Mouse (Mus musculus): ENCODE data around the gene Gm38392.

The Gm38392 gene

DNA sequence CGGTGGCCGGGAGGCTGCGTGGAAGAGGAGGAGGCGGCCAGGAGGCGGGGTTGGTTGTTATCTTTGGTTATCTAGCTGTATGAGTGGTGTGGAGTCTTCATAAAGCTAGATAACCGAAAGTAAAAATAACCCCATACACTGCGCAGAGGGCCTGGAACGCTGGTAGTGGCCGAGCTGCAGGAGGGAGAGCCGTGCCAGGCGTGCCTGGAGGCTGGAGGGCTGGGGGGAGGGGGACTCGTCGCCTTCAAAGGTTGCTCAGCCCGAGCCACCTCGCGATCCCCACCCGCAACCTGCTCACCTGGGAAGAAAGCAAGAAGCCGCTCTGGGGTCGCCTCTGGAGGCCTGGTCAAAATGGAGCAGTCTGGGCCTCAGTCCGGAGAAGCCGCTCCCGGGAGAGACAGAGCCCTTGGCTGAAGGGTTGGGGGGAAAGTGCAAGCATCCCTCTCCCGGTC is 71.4 kb downstream of the Gm38392 start:
- no peak for DNase-seq (ENCODE audit: low spot score)

DNA sequence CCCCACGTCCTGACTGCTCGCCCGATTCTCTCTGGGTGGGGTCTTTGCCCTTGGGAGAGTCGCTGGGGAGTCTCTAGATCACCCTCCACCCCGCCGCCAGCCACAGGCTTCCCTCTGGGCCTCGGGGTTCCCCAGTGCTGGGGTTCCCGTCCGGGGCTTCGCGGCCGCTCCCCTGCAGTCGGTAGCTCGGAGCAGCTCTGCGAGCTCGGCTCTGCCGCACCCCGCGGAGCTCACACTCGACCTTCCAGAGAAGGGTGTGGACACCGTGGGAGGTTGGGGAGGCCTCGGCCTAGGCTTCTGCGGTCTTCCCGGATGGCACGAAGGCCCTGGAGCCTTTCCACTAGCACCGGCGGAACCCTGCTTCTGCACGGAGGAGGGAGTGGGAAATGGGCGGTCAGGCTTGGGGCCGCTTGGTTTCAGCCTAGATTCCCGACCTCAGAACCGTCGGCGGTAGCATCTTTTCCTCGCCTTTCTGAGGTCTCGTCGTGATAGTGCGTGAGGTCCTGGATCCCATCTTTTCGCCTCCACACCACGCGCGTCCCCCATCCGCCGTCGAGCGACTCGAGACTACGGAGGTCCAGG is 71.9 kb downstream of the Gm38392 start:
- no peak for DNase-seq (ENCODE audit: low spot score)

DNA sequence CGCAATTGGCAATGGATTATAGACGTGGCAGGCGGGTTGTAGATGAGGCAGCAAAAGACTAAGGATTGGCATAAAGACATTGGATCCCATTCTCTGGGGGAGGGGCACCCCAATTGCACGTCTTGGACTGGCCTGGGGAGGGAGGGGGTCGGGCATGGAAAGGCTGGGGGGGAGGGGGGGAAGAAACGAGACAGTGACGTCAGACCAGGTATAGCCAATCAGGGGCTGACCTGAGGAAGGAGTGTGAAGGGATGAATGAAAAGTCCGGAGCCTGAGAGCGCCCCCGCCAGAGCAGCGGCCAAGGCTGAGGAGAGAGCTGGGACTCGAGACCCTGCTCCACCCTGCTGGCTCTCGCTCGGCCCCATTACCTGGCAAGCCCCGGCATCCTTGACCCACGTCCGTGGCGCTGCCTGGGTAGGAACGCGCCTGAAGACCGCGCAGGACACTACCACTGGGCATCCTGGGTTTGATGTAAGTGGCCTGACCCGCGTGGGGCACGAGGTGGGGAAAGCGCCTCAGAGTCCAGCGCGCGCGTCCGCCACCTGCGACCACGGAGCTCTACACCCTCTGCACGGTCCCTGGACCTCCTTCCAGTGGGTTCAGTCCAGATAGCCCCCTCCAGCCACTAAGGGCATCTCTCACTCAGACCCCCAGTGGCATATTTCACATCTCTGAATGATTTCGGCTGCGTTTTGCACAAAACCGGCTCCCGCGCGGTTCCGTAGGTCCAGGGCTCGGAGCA is 72.6 kb downstream of the Gm38392 start:
- DNase-seq (ENCODE audit: low spot score), result no peak

- DNase-seq (ENCODE audit: low spot score), result no peak
These were observed 74.0 kb downstream of the Gm38392 start for GRCm38 (mm10) chr3:88213019-88213418.

DNA sequence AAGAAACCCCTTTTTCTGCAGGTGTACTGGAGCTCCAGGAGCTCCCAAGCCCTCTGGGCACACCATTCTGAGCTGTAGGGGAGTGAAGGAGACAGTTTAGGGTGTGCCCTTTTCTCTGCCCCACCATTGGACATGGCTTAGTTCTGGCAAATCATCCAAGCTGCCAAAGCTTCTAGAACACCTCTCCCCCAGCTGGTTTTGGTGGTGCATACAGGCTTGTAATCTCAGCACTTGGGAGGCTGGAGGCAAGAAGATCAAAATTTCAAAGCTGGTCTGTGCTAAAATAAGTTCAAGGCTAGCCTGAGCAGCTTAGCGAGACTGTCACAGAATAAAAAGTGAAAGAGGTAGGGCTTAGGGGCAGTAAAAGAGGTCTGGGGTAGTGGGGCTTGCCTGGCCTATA is 74.7 kb downstream of the Gm38392 start:
- DNase-seq (ENCODE audit: low spot score), result no peak

DNA sequence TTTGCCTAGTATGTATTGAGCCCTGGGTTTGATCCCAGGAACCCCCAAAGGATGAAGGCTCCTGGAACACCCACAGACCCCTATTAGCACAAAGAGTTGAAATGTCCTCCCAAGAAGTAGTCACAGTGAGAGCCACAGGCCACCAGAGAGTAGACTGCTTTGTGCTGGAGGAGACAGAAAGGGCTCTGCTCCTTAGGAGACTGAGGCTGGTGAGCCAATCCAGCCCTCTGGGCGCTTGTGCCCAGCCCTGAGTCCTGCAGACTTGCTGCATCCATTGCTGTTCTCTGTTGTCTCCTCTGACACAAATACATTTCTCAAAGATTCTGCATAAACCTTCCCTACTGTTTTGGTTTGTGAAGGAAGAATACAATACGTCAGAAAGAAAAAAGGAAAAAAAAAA is 76.1 kb downstream of the Gm38392 start:
- DNase-seq (ENCODE audit: low spot score), result no peak

GRCm38 (mm10) chr3:88210121-88210520 is 76.9 kb downstream of the Gm38392 start:
- DNase-seq (ENCODE audit: low spot score), result no peak

- DNase-seq (ENCODE audit: low spot score), result no peak
These were observed 77.7 kb downstream of the Gm38392 start for GRCm38 (mm10) chr3:88209306-88209705.

- DNase-seq (ENCODE audit: low spot score), result no peak
These were observed 78.7 kb downstream of the Gm38392 start for GRCm38 (mm10) chr3:88208226-88208720.

DNA sequence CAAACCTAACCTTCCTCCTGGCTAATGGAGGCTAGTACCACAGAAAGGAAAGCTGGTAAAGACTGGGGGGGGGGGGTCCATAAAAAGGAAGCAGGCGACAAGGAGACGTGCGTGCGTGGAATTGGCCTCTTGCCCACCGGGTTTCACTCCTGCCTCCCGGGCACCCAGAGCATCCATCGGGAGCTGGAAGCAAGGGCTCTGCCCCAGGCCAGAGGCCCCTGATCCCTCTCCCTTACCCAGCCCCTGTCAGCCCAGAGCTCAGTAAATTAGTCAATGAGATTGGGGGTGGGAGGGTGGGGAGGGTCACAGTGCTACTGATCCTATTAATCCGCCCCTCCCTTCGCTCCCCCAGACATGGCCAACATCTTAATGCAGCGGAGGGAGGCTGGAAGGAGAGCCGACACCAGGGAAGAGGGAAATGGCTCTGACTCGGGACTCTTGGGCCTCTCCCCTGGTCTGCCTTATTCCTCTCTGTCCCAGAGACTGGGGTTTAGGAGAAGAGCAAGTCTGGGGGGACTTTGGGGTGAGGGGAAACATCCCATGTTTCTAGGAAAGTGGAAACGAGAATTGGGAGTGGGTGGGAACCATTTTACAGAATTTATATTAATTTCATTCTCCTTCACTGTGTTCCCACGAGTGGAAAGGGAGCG is 79.4 kb downstream of the Gm38392 start:
- no peak for DNase-seq (ENCODE audit: low spot score)

GRCm38 (mm10) chr3:88206901-88207371 is 80.1 kb downstream of the Gm38392 start:
- no peak for DNase-seq (ENCODE audit: low spot score)

- no peak for DNase-seq (ENCODE audit: low spot score)
These were observed 80.5 kb downstream of the Gm38392 start for GRCm38 (mm10) chr3:88206500-88206899.

- no peak for DNase-seq (ENCODE audit: low spot score)
These were observed 81.2 kb downstream of the Gm38392 start for GRCm38 (mm10) chr3:88205563-88206491.

DNA sequence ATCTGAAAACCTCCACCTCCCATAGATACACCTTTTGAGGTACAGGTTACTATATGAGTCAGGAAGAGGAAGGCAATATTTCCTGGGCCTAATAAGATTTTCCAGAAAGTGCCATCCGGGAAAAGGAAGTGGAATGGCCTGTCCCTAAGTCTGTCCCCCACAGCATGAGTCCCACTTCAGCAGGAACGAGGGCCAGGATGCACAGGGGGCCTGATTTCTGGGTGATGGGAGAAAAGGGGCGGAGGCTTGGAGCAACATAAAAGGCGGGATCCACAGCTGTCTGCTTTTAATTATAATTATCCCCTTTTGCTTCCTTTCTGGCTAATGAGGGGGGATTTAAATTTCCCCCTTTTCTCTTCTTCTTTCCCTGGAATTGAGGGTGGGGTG is 81.8 kb downstream of the Gm38392 start:
- no peak for DNase-seq (ENCODE audit: low spot score)

DNA sequence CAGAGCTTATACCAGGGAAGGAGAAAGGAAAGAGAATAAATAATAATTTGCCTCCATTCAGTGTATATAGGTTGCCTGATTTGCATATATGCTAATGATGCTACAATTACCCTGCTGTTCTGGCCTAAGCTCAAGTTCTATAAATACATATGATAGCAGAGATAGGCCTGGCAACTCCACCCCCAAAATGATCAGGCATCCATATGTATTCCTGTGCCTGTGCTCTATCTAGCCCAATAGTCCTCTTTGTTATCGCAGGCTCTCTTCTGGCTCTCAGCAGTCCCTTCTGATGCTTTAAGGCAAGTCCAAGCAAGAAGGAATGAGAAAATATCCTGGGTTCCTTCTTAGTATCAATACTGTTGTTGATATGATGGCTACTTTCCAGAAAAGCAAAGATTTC is 82.3 kb downstream of the Gm38392 start:
- no peak for DNase-seq (ENCODE audit: low spot score)

- no peak for DNase-seq (ENCODE audit: low spot score)
These were observed 82.9 kb downstream of the Gm38392 start for GRCm38 (mm10) chr3:88203999-88204700.

- no peak for DNase-seq (ENCODE audit: low spot score)
These were observed 83.6 kb downstream of the Gm38392 start for GRCm38 (mm10) chr3:88203456-88203855.

DNA sequence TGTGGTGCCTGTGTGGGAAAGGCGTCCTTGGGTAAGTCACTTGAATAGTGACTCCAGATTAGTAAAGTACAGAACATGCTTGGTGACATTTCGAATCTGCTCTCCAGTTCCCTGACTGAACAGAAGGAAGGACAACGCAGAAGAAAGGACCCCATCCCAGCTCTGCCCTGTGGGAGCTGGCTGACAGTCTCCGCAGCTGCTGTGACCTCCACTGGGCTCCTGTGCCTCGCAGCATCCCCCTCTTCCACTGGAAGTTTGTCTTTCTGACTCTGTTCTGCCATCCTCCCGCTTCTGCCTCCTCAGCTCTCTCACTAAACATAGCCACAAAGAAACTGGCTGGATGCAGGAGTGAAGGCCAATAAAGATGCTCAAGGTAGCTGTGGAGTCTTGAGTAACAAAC is 84.0 kb downstream of the Gm38392 start:
- DNase-seq (ENCODE audit: low spot score), result no peak

- no peak for DNase-seq (ENCODE audit: low spot score)
These were observed 85.4 kb downstream of the Gm38392 start for GRCm38 (mm10) chr3:88201640-88202039.

GRCm38 (mm10) chr3:88200972-88201330 is 86.1 kb downstream of the Gm38392 start:
- DNase-seq (ENCODE audit: low spot score), result no peak
